Mouse (Mus musculus) bone marrow macrophage, adult 2 months (primary cell): ENCODE results near the gene Mageb4. TPM values are rescaled to one million over a fixed set of nuclear protein-coding genes. Genes with fewer than 3 reads are reported as not detected.
"Not testable (repeated sequence)": the region's sequence is repeated elsewhere in the genome, so short reads cannot be mapped to it uniquely, and the experiment has no call there.

Experiments used
- H3K27ac ChIP-seq: 2 replicates; pipeline ENCODE4 v1.5.1; 2012; ENCODE audit warnings: low read depth, low read length; ENCODE audit not compliant: insufficient read depth
- H3K4me1 ChIP-seq: 2 replicates; pipeline ENCODE4 v1.6.1; 2012; ENCODE audit warnings: low read length; ENCODE audit not compliant: control insufficient read depth, insufficient read depth
- H3K4me3 ChIP-seq: 2 replicates; pipeline ENCODE4 v1.5.1; 2012; ENCODE audit warnings: mild to moderate bottlenecking, low read length, moderate library complexity; ENCODE audit not compliant: insufficient read depth
- CTCF ChIP-seq: IDR thresholded peaks from 2 replicates; pipeline ENCODE4 v1.5.1; 2012; ENCODE audit warnings: low read depth, mild to moderate bottlenecking, low read length, moderate library complexity
- POLR2A ChIP-seq: IDR thresholded peaks from 2 replicates; pipeline ENCODE4 v1.6.1; 2012; ENCODE audit warnings: mild to moderate bottlenecking, low read depth, low read length, borderline replicate concordance
- polyA plus RNA-seq: library from polyadenylated mRNA; stranded (reverse); fragments of >200 nt; gene quantifications from 2 replicates; pipeline ENCODE4 v1.2.4, GENCODE M21; 2012; ENCODE audit not compliant: missing spikeins, insufficient read depth, insufficient read length

Gene Mageb4
- not detected in 2 replicates for polyA plus RNA-seq

DNA sequence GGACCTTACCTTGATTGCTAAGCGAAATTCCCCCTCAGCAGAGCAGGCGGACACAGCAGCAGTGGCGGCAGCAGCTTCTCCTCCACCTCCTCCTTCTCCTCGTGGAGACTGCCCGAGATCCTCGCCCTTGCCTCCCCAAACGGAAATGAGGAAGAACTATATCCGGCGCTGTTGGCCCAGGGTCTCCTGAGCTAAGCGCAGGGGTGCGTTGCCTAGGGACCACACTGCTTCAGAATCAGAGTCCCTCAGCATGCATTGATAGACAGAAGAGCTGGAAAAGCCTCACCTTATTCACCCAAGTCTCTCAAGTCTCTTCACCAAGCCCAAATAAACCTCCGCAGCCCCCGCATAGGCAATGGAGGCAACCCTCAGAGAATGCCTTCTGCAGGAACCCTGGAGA, at the start of gene Mageb4:
Gene Mageb4 (minus strand): TSS at position 101 of the 400 bp plus-strand sequence.
- not testable (repeated sequence) for H3K4me1 ChIP-seq, H3K27ac ChIP-seq, H3K4me3 ChIP-seq

DNA sequence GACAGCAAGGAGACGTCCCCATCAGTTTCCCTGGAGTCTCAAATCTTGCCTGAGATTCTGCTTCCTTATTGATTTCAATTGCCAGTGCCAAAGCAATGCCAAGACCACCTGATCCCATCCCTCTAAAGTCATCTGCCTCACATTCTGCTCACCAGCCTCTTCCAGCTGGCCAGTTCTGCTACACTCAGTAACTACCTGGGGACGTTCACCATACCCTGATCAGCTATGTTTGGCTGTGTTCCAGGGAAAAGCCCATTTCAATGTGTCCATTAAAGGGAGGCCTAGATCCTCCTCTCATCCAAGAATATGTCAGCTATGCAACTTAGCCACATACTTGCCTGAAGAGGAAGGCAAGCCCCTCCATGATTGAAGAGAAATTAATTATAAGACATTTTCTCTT, 20.3 kb downstream of the Mageb4 start:
- H3K4me3 ChIP-seq, H3K4me1 ChIP-seq, H3K27ac ChIP-seq: not testable (repeated sequence)

DNA sequence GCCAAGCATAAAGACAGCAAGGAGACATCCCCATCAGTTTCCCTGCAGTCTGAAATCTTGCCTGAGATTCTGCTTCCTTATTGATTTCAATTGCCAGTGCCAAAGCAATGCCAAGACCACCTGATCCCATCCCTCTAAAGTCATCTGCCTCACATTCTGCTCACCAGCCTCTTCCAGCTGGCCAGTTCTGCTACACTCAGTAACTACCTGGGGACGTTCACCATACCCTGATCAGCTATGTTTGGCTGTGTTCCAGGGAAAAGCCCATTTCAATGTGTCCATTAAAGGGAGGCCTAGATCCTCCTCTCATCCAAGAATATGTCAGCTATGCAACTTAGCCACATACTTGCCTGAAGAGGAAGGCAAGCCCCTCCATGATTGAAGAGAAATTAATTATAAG, 58.9 kb downstream of the Mageb4 start:
- H3K4me3 ChIP-seq, H3K4me1 ChIP-seq, H3K27ac ChIP-seq: not testable (repeated sequence)

DNA sequence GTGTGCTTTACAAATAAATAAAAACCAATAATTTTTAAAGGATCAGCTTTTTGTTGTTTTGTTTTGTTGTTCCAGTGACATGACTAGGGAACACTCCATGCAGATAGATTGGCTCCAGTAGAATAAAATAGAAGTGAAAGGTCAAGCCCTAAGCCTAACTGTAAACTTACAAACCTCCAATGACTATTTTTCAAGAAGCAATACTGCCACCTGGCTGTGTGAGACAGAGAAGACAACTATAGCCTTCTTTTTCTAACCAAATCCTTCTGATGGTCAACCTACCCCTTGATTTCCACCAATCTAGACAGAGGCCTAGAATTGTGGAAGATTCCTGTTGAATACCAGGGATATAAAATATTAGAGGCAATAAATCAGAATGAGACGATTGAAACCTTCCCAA, 67.6 kb downstream of the Mageb4 start:
- Histone ChIP-seq H3K4me3 (no peak overlapping the region), H3K27ac (no peak overlapping the region), H3K4me1 (no peaks in the 10 kb centered on the region)
- TF ChIP-seq CTCF (no peak), POLR2A (no peak)

Other genes starting within 250 kb of the Mageb4 start
- gene Nr0b1, start 113.3 kb downstream of the Mageb4 start, polyA plus RNA-seq, result not detected in 2 replicates